ENCODE assay signal across 14 mouse cellular contexts in the genomic region with DNA sequence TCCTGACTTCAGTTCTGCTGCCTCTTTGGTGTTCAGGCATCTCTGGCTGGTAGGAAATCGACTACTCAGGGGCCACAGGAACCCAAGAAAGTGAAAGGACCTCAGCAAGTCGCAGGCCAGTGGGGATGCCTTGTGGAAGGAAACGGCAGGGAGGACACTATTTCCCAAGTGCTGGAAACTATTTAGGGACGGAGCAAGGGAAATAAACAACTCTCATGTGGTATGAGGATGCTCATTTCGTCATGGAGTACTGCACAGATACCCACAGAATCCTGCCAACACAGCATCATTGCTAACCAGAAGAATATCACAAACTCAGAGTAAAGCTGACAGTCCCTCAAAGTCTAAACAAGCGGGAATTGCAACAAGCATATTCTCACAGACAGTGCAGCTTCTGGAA. TPM values are rescaled to one million over a fixed set of nuclear protein-coding genes. Genes with fewer than 3 reads are reported as not detected.
A peak's percentile ranks its signal among the peaks of the same experiment; 100 is the strongest.
DNase-seq lines count a peak whose midpoint lies in the region; ATAC-seq and TF ChIP-seq lines count a peak whose summit lies in the region.
"Had no signal": no experiment of that assay in that cellular context is flagged by ENCODE, and none has a peak within 500 bp of the region (broad histone marks: within the 10 kb centered on the region; RNA-seq: fewer than 3 reads in every experiment).

No protein-coding gene starts in this region.

- intact Hi-C loops in left cerebral cortex, postnatal 14 days (cut with DNase I) = no loop called here

- H3K27ac ChIP-seq in hindbrain, embryonic 13.5 days = no peak overlapping the region
- no peak overlapping the region for H3K27ac ChIP-seq in hindbrain, embryonic 11.5 days (ENCODE audit: low read depth, low read length)
- H3K27ac ChIP-seq in liver, adult 2 months (replicated peaks; ENCODE audit: insufficient read depth, low read depth, low read length) = peak overlapping the region; percentile 49
- H3K27ac ChIP-seq in liver, embryonic 12.5 days = no peak overlapping the region
- no peak overlapping the region for H3K27ac ChIP-seq in liver, embryonic 14.5 days
- H3K27ac ChIP-seq: embryonic facial prominence, embryonic 13.5 days had no signal

- peak overlapping the region; percentile 96 for H3K4me2 ChIP-seq in hindbrain, embryonic 13.5 days
- no peak overlapping the region for H3K4me2 ChIP-seq in hindbrain, embryonic 11.5 days (replicated peaks; ENCODE audit: low read depth, low read length)
- no peak overlapping the region for H3K4me2 ChIP-seq in liver, embryonic 12.5 days
- 0 out of 2 replicates have a peak overlapping the region, but pooled peaks have one; percentile 8 for H3K4me2 ChIP-seq in liver, embryonic 14.5 days (ENCODE audit: low read depth)
- H3K4me2 ChIP-seq: embryonic facial prominence, embryonic 13.5 days had no signal

- no peak for DNase-seq in hindbrain, embryonic 11.5 days (ENCODE audit: low spot score)
- no peak for DNase-seq in liver, adult 2 months (ENCODE audit: extremely low read depth, low read depth, low spot score)
- DNase-seq in adipocyte (ENCODE audit: low spot score) = peak; percentile 10
- no peak for DNase-seq in liver, embryonic 14.5 days (ENCODE audit: low read depth in 3 of 3, low spot score in 3 of 3)
- no peak for DNase-seq in left cerebral cortex, postnatal 14 days (ENCODE audit: low spot score in 2 of 2)
- DNase-seq: cerebellum, adult 11 months; gastrocnemius, postnatal 10 days; heart, postnatal 36 days; thymus, postnatal 36 days had no signal

- H3K79me2 ChIP-seq in liver, adult 2 months (ENCODE audit: control insufficient read depth, insufficient read depth, low read length) = peaks cover 27% of the 10 kb centered on the region; the same call in 1 of the 2 replicates

- H3K4me3 ChIP-seq in hindbrain, embryonic 13.5 days = no peak overlapping the region
- no peak overlapping the region for H3K4me3 ChIP-seq in hindbrain, embryonic 11.5 days (ENCODE audit: low read depth, low read length)
- no peak overlapping the region for H3K4me3 ChIP-seq in liver, adult 2 months (ENCODE audit: insufficient read depth, low read depth, low read length)
- no peak overlapping the region for H3K4me3 ChIP-seq in liver, embryonic 12.5 days
- H3K4me3 ChIP-seq in liver, embryonic 14.5 days (ENCODE audit: insufficient read depth in 1 of 2, low read depth in 2 of 2, low read length in 2 of 2) = no peak overlapping the region
- H3K4me3 ChIP-seq: embryonic facial prominence, embryonic 13.5 days; layer of hippocampus, adult 2 months had no signal

- no peaks in the 10 kb centered on the region for H3K36me3 ChIP-seq in hindbrain, embryonic 13.5 days
- H3K36me3 ChIP-seq in hindbrain, embryonic 11.5 days (ENCODE audit: control insufficient read depth, insufficient read depth, low read length) = no peaks in the 10 kb centered on the region
- no peaks in the 10 kb centered on the region for H3K36me3 ChIP-seq in liver, adult 2 months (ENCODE audit: control insufficient read depth, insufficient read depth, low read length)
- no peaks in the 10 kb centered on the region for H3K36me3 ChIP-seq in liver, embryonic 12.5 days
- no peaks in the 10 kb centered on the region for H3K36me3 ChIP-seq in liver, embryonic 14.5 days (replicated peaks; ENCODE audit: control insufficient read depth, insufficient read depth, low read depth)
- H3K36me3 ChIP-seq: embryonic facial prominence, embryonic 13.5 days had no signal

- peaks cover 39% of the 10 kb centered on the region for H3K27me3 ChIP-seq in hindbrain, embryonic 13.5 days
- peaks cover 23% of the 10 kb centered on the region for H3K27me3 ChIP-seq in hindbrain, embryonic 11.5 days (ENCODE audit: control insufficient read depth, insufficient read depth, low read length)
- H3K27me3 ChIP-seq in liver, adult 2 months (ENCODE audit: control insufficient read depth, insufficient read depth, low read length) = no peaks in the 10 kb centered on the region
- peaks cover 99% of the 10 kb centered on the region for H3K27me3 ChIP-seq in liver, embryonic 12.5 days (replicated peaks)
- H3K27me3 ChIP-seq in liver, embryonic 14.5 days (ENCODE audit: control insufficient read depth, insufficient read depth, low read length) = peaks cover 31% of the 10 kb centered on the region

- no peak overlapping the region for H3K9ac ChIP-seq in hindbrain, embryonic 13.5 days
- H3K9ac ChIP-seq in hindbrain, embryonic 11.5 days (ENCODE audit: low read depth, low read length) = no peak overlapping the region
- H3K9ac ChIP-seq in liver, adult 2 months (ENCODE audit: low read depth, low read length) = no peak overlapping the region
- H3K9ac ChIP-seq in liver, embryonic 12.5 days = no peak overlapping the region
- no peak overlapping the region for H3K9ac ChIP-seq in liver, embryonic 14.5 days (replicated peaks)
- H3K9ac ChIP-seq: embryonic facial prominence, embryonic 13.5 days had no signal

- no peaks in the 10 kb centered on the region for H3K9me3 ChIP-seq in hindbrain, embryonic 13.5 days
- H3K9me3 ChIP-seq in hindbrain, embryonic 11.5 days (ENCODE audit: control insufficient read depth, low read length) = no peaks in the 10 kb centered on the region
- H3K9me3 ChIP-seq in liver, embryonic 12.5 days (replicated peaks) = no peaks in the 10 kb centered on the region
- no peaks in the 10 kb centered on the region for H3K9me3 ChIP-seq in liver, embryonic 14.5 days (ENCODE audit: control insufficient read depth, low read length)
- H3K9me3 ChIP-seq: embryonic facial prominence, embryonic 13.5 days had no signal

- 59% methylated on average over 6 of the region's 6 CpGs for WGBS in hindbrain, embryonic 13.5 days
- WGBS in hindbrain, embryonic 11.5 days = 65% methylated on average over 6 of the region's 6 CpGs
- WGBS in liver, adult 2 months = 11% methylated on average over 6 of the region's 6 CpGs
- WGBS in liver, embryonic 12.5 days (ENCODE audit: insufficient replicate concordance) = 30% methylated on average over 6 of the region's 6 CpGs
- 23% methylated on average over 6 of the region's 6 CpGs for WGBS in liver, embryonic 14.5 days (ENCODE audit: insufficient replicate concordance)

- H3K4me1 ChIP-seq in hindbrain, embryonic 13.5 days (replicated peaks) = peaks cover 57% of the 10 kb centered on the region
- peaks cover 9% of the 10 kb centered on the region for H3K4me1 ChIP-seq in hindbrain, embryonic 11.5 days (replicated peaks; ENCODE audit: control insufficient read depth, insufficient read depth, low read length)
- H3K4me1 ChIP-seq in liver, adult 2 months (ENCODE audit: control insufficient read depth, insufficient read depth, low read length) = peaks cover 31% of the 10 kb centered on the region
- H3K4me1 ChIP-seq in liver, embryonic 12.5 days = peaks cover 25% of the 10 kb centered on the region
- H3K4me1 ChIP-seq in liver, embryonic 14.5 days (replicated peaks; ENCODE audit: control insufficient read depth in 2 of 2, insufficient read depth in 2 of 2, low read length in 1 of 2) = peaks cover 0 to 8% of the 10 kb centered on the region in 2 experiments; a peak in 1 of 4 replicates

- no peak for TF ChIP-seq POLR2A in liver, adult 2 months (IDR thresholded peaks at IDR 0.05; ENCODE audit: extremely low read depth, insufficient read depth, low read length)

- ATAC-seq in hindbrain, embryonic 13.5 days (ENCODE audit: low FRiP score) = no peak
- ATAC-seq in hindbrain, embryonic 11.5 days (ENCODE audit: low FRiP score) = no peak
- ATAC-seq in liver, embryonic 12.5 days = no peak
- ATAC-seq in liver, embryonic 14.5 days (ENCODE audit: insufficient read depth) = no peak
- ATAC-seq: forebrain, embryonic 14.5 days had no signal

- no peak for TF ChIP-seq EP300 in liver, embryonic 14.5 days (IDR thresholded peaks at IDR 0.05; ENCODE audit: low read depth)

- no peak for TF ChIP-seq CTCF in liver, adult 2 months (IDR thresholded peaks at IDR 0.05; ENCODE audit: low read depth, low read length)
- TF ChIP-seq CTCF in liver, embryonic 14.5 days (IDR thresholded peaks at IDR 0.05; ENCODE audit: low read depth) = no peak

RNA-seq across cellular contexts. Expression of gene Rassf5, which starts 2.1 kb away (rescaled TPM):
- 2.6 TPM in 2 replicates for polyA plus RNA-seq in hindbrain, embryonic 13.5 days (2015; fragmentation: Nextera tagmentation; extraction: Ambion mirVana)
- polyA plus RNA-seq in hindbrain, embryonic 11.5 days (2014; fragmentation: Nextera tagmentation; extraction: Ambion mirVana) = 1.1 and 1.5 TPM in 2 replicates
- 3.4 and 5.6 TPM in 2 replicates for total RNA-seq in liver, adult 2 months (2014; rRNA removed)
- 6.1 and 8.4 TPM in 2 replicates for polyA plus RNA-seq in liver, adult 2 months (2012; rRNA removed)
- 3.9 and 4.7 TPM in 2 replicates for polyA plus RNA-seq in liver, embryonic 12.5 days (2016; fragmentation: Nextera tagmentation; extraction: Ambion mirVana)
- polyA plus RNA-seq in liver, embryonic 14.5 days (2012; rRNA removed) = 2.1 TPM in 2 replicates
- polyA plus RNA-seq in liver, embryonic 14.5 days (2014; fragmentation: Nextera tagmentation; extraction: Ambion mirVana) = 3.6 and 3.7 TPM in 2 replicates
- 10 to 100 TPM; 25.1 to 25.8 TPM for total RNA-seq in left cerebral cortex, postnatal 14 days (2021)

RNA-seq across cellular contexts. Expression of gene Ikbke, which starts 36.5 kb away (rescaled TPM):
- polyA plus RNA-seq in hindbrain, embryonic 13.5 days (2015; fragmentation: Nextera tagmentation; extraction: Ambion mirVana) = 0.66 and 0.92 TPM in 2 replicates
- polyA plus RNA-seq in hindbrain, embryonic 11.5 days (2014; fragmentation: Nextera tagmentation; extraction: Ambion mirVana) = 0.49 and 0.66 TPM in 2 replicates
- 15.6 and 16.6 TPM in 2 replicates for total RNA-seq in liver, adult 2 months (2014; rRNA removed)
- polyA plus RNA-seq in liver, adult 2 months (2012; rRNA removed) = 14.4 and 20.7 TPM in 2 replicates
- 4.5 and 4.8 TPM in 2 replicates for polyA plus RNA-seq in liver, embryonic 12.5 days (2016; fragmentation: Nextera tagmentation; extraction: Ambion mirVana)
- 6.1 and 6.4 TPM in 2 replicates for polyA plus RNA-seq in liver, embryonic 14.5 days (2012; rRNA removed)
- 4.9 and 5.7 TPM in 2 replicates for polyA plus RNA-seq in liver, embryonic 14.5 days (2014; fragmentation: Nextera tagmentation; extraction: Ambion mirVana)
- 1 to 10 TPM; 1.5 TPM for total RNA-seq in left cerebral cortex, postnatal 14 days (2021)

Comparison
In these comparisons a context has a peak if more than half of its experiments do, and no peak if none do; other contexts are left out.
1. H3K4me2 ChIP-seq: peak in hindbrain, embryonic 13.5 days (single experiment) and liver, embryonic 14.5 days (single experiment); none in hindbrain, embryonic 11.5 days (single experiment) and liver, embryonic 12.5 days (single experiment).